Mouse (Mus musculus): ENCODE data around the gene Lrrfip2. TPM values are rescaled to one million over a fixed set of nuclear protein-coding genes. Genes with fewer than 3 reads are reported as not detected.

Gene Lrrfip2
- 6.9 and 11.3 TPM in 2 replicates for polyA plus RNA-seq (2012; ENCODE audit: low replicate concordance)

DNA sequence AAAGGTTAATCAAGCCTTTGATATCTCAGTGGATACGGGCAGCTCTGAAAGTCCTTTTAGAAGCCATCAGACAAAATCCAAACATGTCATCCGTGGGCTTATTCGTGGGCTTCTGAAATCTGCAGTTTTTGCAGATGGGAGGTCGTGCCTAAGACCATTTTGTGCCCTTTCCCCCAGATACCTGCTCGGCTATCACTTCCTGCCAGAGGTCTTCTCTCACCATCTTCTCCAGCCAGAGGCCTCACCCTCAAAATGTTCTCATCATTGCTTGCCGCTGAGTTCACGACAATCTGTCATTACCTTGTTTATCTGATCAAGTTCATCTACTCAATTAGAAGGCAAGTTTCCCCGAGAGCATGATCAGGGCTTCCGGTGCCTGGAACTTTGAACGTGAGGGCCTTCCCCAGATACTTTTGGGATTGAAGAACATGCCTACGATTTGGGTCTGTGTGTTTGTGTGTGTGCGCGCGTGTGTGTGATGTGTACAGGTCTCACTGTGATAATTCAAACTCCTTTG is at the start of gene Lrrfip2:
Gene Lrrfip2, plus strand, starts transcription at position 467 of the 517 bp plus-strand sequence.

GRCm38 (mm10) chr9:111271434-111272160 is 154.2 kb downstream of the Lrrfip2 start, which contains the start of the genes Mlh1 and Epm2aip1:
Mlh1 (minus strand) TSS chr9:111271791.
Epm2aip1 (plus strand) TSS chr9:111271929.

Other genes starting within 250 kb of the Lrrfip2 start
- 6.8 and 7.2 TPM in 2 replicates for gene Als2cl, start 237.7 kb upstream of the Lrrfip2 start, polyA plus RNA-seq (2012; ENCODE audit: low replicate concordance)
- 0.10 and 0.41 TPM in 2 replicates for gene Tmie, start 237.5 kb upstream of the Lrrfip2 start, polyA plus RNA-seq (2012; ENCODE audit: low replicate concordance)
- gene Fam240a, start 200.7 kb upstream of the Lrrfip2 start, polyA plus RNA-seq (2012; ENCODE audit: low replicate concordance) = not detected in 2 replicates
- not detected in 2 replicates for gene Tdgf1, start 171.4 kb upstream of the Lrrfip2 start, polyA plus RNA-seq (2012; ENCODE audit: low replicate concordance)
- not detected in 2 replicates for gene Lrrc2, start 166.0 kb upstream of the Lrrfip2 start, polyA plus RNA-seq (2012; ENCODE audit: low replicate concordance)
- gene Rtp3, start 127.0 kb upstream of the Lrrfip2 start, polyA plus RNA-seq (2012; ENCODE audit: low replicate concordance) = not detected in 2 replicates
- gene Ltf, start 98.3 kb upstream of the Lrrfip2 start, polyA plus RNA-seq (2012; ENCODE audit: low replicate concordance) = 0.74 and 4.2 TPM in 2 replicates
- 0.28 and 2.0 TPM in 2 replicates for gene Ccrl2, start 60.1 kb upstream of the Lrrfip2 start, polyA plus RNA-seq (2012; ENCODE audit: low replicate concordance)
- gene Mlh1, start 154.2 kb downstream of the Lrrfip2 start, polyA plus RNA-seq (2012; ENCODE audit: low replicate concordance) = 5.1 and 12.1 TPM in 2 replicates
- 1.2 and 2.0 TPM in 2 replicates for gene Epm2aip1, start 154.3 kb downstream of the Lrrfip2 start, polyA plus RNA-seq (2012; ENCODE audit: low replicate concordance)
- not detected in 2 replicates for gene Trank1, start 194.1 kb downstream of the Lrrfip2 start, polyA plus RNA-seq (2012; ENCODE audit: low replicate concordance)

Data from leukemia stem cell, adult 10-12 weeks (primary cell).